Mouse (Mus musculus) hindbrain, embryonic 15.5 days (tissue): Measurements from ENCODE around the gene Gm11437. TPM values are rescaled to one million over a fixed set of nuclear protein-coding genes. Genes with fewer than 3 reads are reported as not detected.

Experiments
- ATAC-seq: fragments of 200-750 bp; cut with Nextera tagmentation; 2 replicates; pipeline ENCODE4 v1.8.0; 2017; ENCODE audit warnings: low read depth, moderate number of reproducible peaks, moderate TSS enrichment; ENCODE audit not compliant: low FRiP score
- H3K27ac ChIP-seq: fragments of 300-500 bp; sonication (generic); replicated peaks from 2 replicates; pipeline ENCODE4 v1.5.1; 2015; ENCODE audit warnings: mild to moderate bottlenecking, inconsistent platforms
- H3K27me3 ChIP-seq: fragments of 300-500 bp; sonication (generic); 2 replicates; pipeline ENCODE4 v1.6.1; 2015; ENCODE audit warnings: control low read depth, inconsistent platforms
- H3K36me3 ChIP-seq: fragments of 300-500 bp; sonication (generic); 2 replicates; pipeline ENCODE4 v1.6.1; 2015; ENCODE audit warnings: control low read depth, inconsistent platforms
- H3K4me1 ChIP-seq: fragments of 300-500 bp; sonication (generic); replicated peaks from 2 replicates; pipeline ENCODE4 v1.6.1; 2015; ENCODE audit warnings: control low read depth, inconsistent platforms
- H3K4me2 ChIP-seq: fragments of 300-500 bp; sonication (generic); 2 replicates; pipeline ENCODE4 v1.6.1; 2015; ENCODE audit warnings: moderate library complexity, mild to moderate bottlenecking, inconsistent platforms
- H3K4me3 ChIP-seq: fragments of 300-500 bp; sonication (generic); 2 replicates; pipeline ENCODE4 v1.5.1; 2015; ENCODE audit warnings: mild to moderate bottlenecking, inconsistent platforms
- H3K9ac ChIP-seq: fragments of 300-500 bp; sonication (generic); 2 replicates; pipeline ENCODE4 v1.6.1; 2015; ENCODE audit warnings: inconsistent platforms
- H3K9me3 ChIP-seq: fragments of 300-500 bp; sonication (generic); 2 replicates; pipeline ENCODE4 v1.6.1; 2016; ENCODE audit warnings: control low read depth, inconsistent platforms
- WGBS: fragments of 180-500 bp; shearing (Covaris S2); methylation state at CpG from one replicate; pipeline ENCODE4 v1.1.7; 2015; 5-methylcytosine and 5-hydroxymethylcytosine counted together
- polyA plus RNA-seq: library from polyadenylated mRNA; unstranded; fragments of >200 nt; fragmentation: Nextera tagmentation; extraction: Ambion mirVana; gene quantifications from 2 replicates; pipeline ENCODE4 v1.2.1, GENCODE M21; 2015

Gene Gm11437
- polyA plus RNA-seq, 1 experiment from 2014 or later, result 0.12 TPM

DNA sequence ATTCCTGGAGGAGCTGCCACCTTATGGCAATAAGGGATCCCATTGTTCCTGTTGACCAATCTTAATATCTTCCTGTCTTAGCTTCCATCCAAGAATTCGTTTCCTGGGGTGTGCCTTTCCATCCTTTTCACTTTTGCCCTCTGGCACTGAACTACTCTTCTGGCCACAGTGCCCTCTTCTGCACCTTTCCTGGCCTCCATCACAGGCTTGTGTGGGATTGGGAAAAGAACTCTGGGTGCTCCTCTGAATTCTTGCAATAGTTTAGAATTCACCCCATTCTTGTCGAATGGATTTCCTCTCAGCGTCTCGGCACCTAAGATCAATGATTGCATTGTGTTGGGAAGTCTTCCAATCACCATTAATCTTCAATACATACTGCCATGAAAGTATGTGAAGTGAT is 11.3 kb upstream of the Gm11437 start:
- Histone ChIP-seq H3K4me1 (peaks cover 28% of the 10 kb centered on the region), H3K9me3 (no peaks in the 10 kb centered on the region), H3K9ac (no peak overlapping the region; the same call in 1 of the 2 replicates), H3K4me2 (peak overlapping the region; percentile 90), H3K4me3 (peak overlapping the region; percentile 97; the same call in 1 of the 2 replicates), H3K27ac (peak overlapping the region; percentile 94), H3K27me3 (no peaks in the 10 kb centered on the region), H3K36me3 (no peaks in the 10 kb centered on the region)
- WGBS, result 42% methylated on average over 4 of the region's 4 CpGs
- ATAC-seq, result no peak

DNA sequence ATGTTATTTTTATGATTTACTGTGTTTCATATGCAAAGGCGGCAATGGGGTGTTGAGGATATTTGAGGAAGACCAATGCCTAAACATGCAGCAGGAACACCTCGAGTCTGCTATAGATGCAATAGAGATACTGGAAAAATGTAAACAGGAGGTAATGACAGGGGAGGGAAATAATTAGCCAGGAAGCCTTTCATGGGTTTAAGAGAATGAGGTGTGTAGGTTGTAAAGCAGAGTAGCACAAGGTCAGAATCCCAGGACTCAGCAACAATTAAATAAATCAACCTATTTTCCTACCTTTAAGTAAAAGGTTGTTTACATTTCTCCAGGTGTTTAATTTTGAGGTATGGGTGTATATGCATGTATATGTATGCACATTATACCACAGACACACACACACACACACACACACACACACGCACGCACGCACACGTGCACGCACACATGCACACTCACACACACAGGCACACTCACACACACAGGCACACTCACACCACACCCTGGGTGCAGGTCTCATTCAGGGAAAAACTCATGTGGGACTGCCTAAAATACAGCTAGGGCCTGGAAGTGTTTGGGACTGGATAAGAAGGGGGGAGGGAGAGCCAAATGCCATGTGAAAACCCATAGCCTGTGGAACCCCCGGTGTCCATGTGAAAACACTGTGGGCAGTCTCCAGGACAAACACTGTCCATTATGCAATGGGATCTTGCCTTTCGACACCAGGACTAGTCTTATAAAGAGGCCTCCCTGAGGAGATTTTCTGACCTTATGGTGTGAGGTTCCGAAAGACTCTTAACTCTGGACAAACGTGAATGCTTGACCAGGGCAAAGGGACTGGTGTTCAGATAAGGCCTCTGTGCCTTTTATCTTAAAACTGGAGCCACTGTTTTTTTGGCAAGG is 5.5 kb upstream of the Gm11437 start:
- Histone ChIP-seq H3K4me3 (no peak overlapping the region), H3K4me2 (no peak overlapping the region), H3K9ac (no peak overlapping the region), H3K9me3 (no peaks in the 10 kb centered on the region), H3K27ac (no peak overlapping the region), H3K4me1 (no peaks in the 10 kb centered on the region), H3K27me3 (no peaks in the 10 kb centered on the region), H3K36me3 (no peaks in the 10 kb centered on the region)
- ATAC-seq, result no peak
- 76% methylated on average over 11 of the region's 11 CpGs for WGBS

DNA sequence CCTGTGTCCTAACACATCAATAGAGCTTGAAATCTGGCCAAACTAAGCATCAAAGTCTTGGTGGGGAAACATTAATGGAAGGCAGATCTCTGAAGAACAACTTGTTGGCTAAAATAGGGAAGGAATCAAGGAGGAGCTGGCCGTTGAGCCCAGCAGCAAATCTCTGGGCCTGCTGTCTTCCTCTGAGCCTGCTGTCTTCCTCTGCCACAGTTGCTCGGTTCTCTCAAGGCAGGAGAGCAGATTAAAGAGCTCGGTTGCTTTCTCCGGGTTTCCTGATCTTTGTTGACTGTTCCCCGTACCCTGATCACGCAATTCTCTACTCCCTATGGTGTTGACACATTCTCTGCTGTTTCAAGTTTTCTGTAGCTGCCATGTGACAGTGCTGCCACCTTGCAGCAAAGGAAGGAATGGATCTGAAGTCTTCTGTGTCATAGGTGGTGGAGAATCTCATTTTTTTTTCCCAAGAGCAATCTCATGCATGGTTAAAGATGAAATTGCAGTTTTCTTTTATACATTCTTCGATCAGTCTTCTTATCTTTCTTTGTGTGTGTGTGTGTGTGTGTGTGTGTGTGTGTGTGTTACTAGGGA is 1.5 kb upstream of the Gm11437 start:
- no peaks in the 10 kb centered on the region for H3K36me3 ChIP-seq
- H3K27me3 ChIP-seq, result no peaks in the 10 kb centered on the region
- no peak overlapping the region for H3K27ac ChIP-seq
- H3K4me1 ChIP-seq, result no peaks in the 10 kb centered on the region
- no peak overlapping the region for H3K4me3 ChIP-seq
- no peak overlapping the region for H3K9ac ChIP-seq
- no peaks in the 10 kb centered on the region for H3K9me3 ChIP-seq
- WGBS, result 26% methylated on average over 7 of the region's 7 CpGs
- peak overlapping the region; percentile 28; the same call in 1 of the 2 replicates for H3K4me2 ChIP-seq
- ATAC-seq, result no peak

DNA sequence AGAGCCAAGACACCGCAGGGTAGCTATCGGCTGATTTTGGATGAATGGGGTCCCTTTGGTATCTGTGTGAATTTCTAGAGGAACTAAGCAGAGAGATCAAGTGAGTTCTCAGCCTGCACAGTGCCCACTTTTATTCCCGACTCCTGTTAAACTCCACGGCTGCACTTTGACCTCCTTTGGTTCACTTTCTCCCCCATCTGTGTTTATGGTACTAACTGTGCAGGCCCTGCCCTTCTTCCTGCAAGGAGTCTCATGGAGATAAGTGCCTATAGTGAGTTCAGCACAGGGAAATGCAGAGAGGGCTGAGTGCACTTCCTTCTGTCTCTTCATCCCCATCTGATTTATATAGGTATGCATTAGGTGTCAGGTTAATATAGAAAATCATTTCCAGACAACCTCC is 2.7 kb downstream of the Gm11437 start:
- Histone ChIP-seq H3K4me3 (no peak overlapping the region), H3K27ac (no peak overlapping the region), H3K4me1 (no peaks in the 10 kb centered on the region), H3K9me3 (no peaks in the 10 kb centered on the region), H3K27me3 (no peaks in the 10 kb centered on the region), H3K36me3 (no peaks in the 10 kb centered on the region; the same call in 1 of the 2 replicates), H3K9ac (no peak overlapping the region), H3K4me2 (no peak overlapping the region)
- WGBS, result 67% methylated on average over 4 of the region's 4 CpGs
- no peak for ATAC-seq

DNA sequence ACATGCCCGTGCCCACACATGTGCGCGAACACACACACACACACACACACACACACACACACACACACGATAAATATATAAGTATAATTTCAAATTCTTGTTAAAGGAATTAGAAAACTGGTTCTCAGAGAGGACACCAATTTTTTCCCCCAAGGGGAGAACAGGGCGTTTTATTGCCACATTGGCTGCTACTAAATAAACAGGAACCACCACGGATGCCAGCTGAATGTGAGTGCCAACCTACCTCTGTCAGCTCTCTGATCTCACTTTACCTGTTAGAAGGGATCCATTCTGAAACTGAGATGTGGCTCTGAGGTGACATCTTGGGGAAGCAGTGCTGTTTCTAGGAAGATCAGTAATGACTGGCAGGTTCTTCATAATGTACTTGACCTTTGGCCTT is 3.2 kb downstream of the Gm11437 start:
- 94% methylated on average over 6 of the region's 6 CpGs for WGBS
- no peaks in the 10 kb centered on the region for H3K9me3 ChIP-seq
- no peak overlapping the region for H3K4me2 ChIP-seq
- H3K4me1 ChIP-seq, result no peaks in the 10 kb centered on the region
- no peak for ATAC-seq
- no peak overlapping the region for H3K4me3 ChIP-seq
- no peaks in the 10 kb centered on the region for H3K27me3 ChIP-seq
- H3K27ac ChIP-seq, result no peak overlapping the region
- no peaks in the 10 kb centered on the region; the same call in 1 of the 2 replicates for H3K36me3 ChIP-seq
- H3K9ac ChIP-seq, result no peak overlapping the region

DNA sequence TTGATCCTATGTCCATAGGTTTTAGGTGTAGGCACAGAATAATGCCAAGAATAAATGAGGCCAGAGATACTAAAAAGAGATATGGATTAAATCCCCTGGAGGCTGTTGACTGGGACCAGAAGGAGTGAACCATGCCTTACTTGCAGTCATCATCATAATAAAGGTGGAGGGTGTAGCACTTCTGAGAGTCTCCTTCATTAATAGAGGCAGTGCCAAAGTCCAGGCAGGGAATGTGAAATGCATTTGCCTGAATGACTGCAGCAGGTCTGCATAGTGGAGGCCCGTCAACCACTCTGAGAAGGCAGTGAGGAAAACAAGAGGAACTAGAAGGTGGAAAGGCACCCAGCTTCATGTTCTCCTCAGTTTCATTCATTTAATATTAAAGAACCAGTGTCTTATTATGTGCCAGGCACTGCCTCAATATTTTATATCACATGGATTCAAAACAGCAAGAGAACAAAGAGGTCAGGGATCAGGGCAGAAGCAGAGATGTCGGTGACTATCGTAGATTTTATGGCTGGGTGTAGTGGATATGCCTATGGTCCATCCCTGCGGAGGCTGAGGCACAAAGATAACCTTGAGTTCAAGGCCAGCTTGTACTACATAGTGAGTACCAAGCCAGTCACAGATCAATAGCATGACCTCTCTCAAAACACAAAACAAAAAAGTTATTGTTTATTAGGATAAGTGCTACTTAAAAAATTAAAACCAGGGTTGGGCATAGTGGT is 10.6 kb downstream of the Gm11437 start:
- Histone ChIP-seq H3K36me3 (no peaks in the 10 kb centered on the region; the same call in 1 of the 2 replicates), H3K27me3 (no peaks in the 10 kb centered on the region), H3K4me1 (no peaks in the 10 kb centered on the region), H3K9ac (no peak overlapping the region), H3K4me2 (no peak overlapping the region), H3K9me3 (no peaks in the 10 kb centered on the region), H3K27ac (no peak overlapping the region), H3K4me3 (no peak overlapping the region)
- no peak for ATAC-seq
- 89% methylated on average over 4 of the region's 4 CpGs for WGBS

DNA sequence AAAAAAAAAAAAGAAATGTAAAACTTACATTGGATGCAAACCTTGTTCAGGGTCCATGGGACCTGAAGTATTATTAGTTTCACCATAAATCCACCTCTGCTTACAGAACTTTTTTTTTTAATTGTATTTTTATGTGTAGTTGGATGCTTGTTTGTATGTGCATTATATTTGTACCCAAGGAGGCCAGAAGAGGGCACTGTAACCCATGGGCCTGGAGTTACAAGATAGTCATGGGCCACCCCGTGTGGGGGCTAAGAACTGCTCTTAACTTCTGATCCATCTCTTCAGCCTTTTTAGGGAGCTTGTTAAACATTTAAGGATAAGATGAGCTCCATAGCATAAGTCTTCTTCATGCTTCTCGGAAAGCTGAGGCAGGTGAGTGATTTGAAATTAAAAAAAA is 16.4 kb downstream of the Gm11437 start:
- Histone ChIP-seq H3K4me2 (no peak overlapping the region), H3K4me3 (no peak overlapping the region), H3K9ac (no peak overlapping the region), H3K9me3 (no peaks in the 10 kb centered on the region), H3K27ac (no peak overlapping the region), H3K36me3 (no peaks in the 10 kb centered on the region), H3K4me1 (no peaks in the 10 kb centered on the region), H3K27me3 (no peaks in the 10 kb centered on the region)
- no peak for ATAC-seq
- 75% methylated on average over 2 of the region's 2 CpGs for WGBS

DNA sequence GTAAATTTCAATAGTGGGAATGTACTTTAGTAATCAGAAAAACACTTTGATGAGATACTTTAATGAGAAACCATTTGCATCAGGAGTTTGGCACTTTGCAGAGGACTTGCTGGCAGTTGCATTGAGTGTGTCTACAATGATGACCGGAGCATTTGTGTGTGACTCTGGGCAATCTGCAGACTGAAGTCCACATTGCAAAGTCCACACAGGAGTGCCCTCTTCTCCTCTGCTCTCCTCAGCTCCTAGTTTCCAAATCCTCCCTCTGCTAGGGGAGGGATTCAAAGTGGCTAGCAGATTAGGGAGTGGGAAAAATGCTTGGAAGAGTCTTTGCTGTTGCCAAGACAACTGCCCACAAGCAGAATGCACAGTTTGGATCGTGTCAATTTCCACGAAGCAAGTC is 21.2 kb downstream of the Gm11437 start:
- Histone ChIP-seq H3K9me3 (no peaks in the 10 kb centered on the region), H3K36me3 (no peaks in the 10 kb centered on the region), H3K4me2 (no peak overlapping the region), H3K9ac (no peak overlapping the region), H3K27ac (no peak overlapping the region), H3K27me3 (no peaks in the 10 kb centered on the region), H3K4me3 (no peak overlapping the region), H3K4me1 (no peaks in the 10 kb centered on the region)
- WGBS, result 39% methylated on average over 3 of the region's 3 CpGs
- no peak for ATAC-seq

DNA sequence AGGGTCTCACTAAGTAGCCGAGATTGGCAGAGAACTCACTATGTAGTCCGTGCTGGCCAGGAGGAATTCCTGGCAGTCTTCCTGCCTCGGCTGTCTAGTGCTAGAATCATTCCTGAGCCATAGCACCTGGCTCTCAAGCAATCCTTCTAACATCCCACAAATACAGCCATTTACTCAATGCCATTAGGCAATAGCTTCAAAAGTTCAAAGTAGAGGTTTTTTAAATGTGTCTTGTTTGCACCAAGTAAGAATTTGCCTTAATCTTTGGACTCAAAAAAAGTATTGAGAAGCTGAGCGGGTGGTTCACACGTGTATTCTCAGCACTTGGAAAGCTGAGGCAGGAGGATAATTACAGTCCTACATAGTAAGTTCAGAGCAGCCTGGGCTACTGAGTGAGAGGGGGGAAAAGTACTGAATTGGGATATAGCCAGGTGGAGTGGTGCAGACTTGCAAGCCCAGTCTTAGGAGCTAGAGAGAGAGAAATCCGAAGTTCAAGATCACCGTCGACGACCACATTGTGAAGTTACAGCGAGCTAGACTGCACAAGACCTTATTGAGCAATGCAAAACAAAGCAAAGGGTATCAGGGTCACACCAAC is 22.0 kb downstream of the Gm11437 start:
- Histone ChIP-seq H3K27me3 (no peaks in the 10 kb centered on the region), H3K4me2 (no peak overlapping the region), H3K27ac (no peak overlapping the region), H3K4me1 (no peaks in the 10 kb centered on the region), H3K4me3 (no peak overlapping the region), H3K9me3 (no peaks in the 10 kb centered on the region), H3K9ac (no peak overlapping the region), H3K36me3 (no peaks in the 10 kb centered on the region)
- ATAC-seq, result no peak
- 73% methylated on average over 10 of the region's 10 CpGs for WGBS

DNA sequence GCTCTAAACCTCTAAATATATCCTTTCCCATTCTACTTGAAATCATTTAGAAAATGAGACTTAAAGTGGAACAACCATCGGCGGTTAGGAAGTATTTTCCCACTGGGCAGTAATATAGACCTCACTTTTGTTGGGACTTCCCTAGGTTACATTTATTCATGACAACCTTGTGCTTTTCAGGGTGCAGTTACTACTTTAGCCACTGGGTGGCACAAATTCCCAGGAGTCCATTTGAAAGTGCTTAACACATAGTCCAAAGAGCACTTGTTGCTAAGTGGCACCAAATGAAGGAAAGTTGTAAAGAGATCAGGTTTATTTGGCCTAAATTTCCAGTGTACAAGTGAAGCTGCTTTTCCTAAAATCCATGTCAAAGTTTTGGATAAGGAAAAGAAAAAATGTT is 25.5 kb downstream of the Gm11437 start:
- no peaks in the 10 kb centered on the region for H3K27me3 ChIP-seq
- H3K9me3 ChIP-seq, result no peaks in the 10 kb centered on the region
- WGBS, result 52% methylated on average over 2 of the region's 2 CpGs
- no peak for ATAC-seq
- H3K9ac ChIP-seq, result no peak overlapping the region
- H3K4me3 ChIP-seq, result no peak overlapping the region
- no peaks in the 10 kb centered on the region for H3K4me1 ChIP-seq
- H3K4me2 ChIP-seq, result no peak overlapping the region
- H3K36me3 ChIP-seq, result no peaks in the 10 kb centered on the region
- H3K27ac ChIP-seq, result no peak overlapping the region

DNA sequence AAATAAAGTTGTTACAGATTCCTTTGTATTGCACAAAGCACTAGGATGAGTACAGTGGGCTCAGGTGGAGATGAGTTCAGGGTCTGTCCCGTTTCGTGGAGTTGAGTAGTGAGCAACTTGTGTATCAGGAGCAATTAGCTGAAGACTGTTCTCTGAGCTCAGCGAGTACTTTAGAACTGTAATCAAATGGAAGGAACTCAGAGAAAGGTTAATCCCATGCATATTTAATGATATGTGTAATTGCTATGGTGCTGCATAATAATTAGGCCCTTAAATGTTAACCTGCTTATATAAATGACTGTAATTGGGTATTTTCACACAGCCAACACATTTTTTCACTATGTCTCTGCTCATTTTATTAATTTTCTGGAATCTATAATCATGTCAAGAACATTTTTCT is 30.8 kb downstream of the Gm11437 start:
- Histone ChIP-seq H3K4me3 (no peak overlapping the region), H3K36me3 (no peaks in the 10 kb centered on the region), H3K9ac (no peak overlapping the region), H3K9me3 (no peaks in the 10 kb centered on the region), H3K4me1 (peaks cover 7% of the 10 kb centered on the region; the same call in 1 of the 2 replicates), H3K27me3 (no peaks in the 10 kb centered on the region), H3K27ac (no peak overlapping the region), H3K4me2 (no peak overlapping the region)
- no peak for ATAC-seq
- 73% methylated on average over 3 of the region's 3 CpGs for WGBS
